Mouse (Mus musculus) cerebellum, postnatal 10 days (tissue): ENCODE measurements at regions not wholly inside any gene's neighbourhood (a gene's known extent, or its start where the extent isn't known, plus 50 kb on each side); places are given as distances from the start of the nearest gene placed in this dataset.
A peak's percentile ranks its signal among the peaks of the same experiment; 100 is the strongest.
"Not testable (repeated sequence)": the region's sequence is repeated elsewhere in the genome, so short reads cannot be mapped to it uniquely, and the experiment has no call there.

Experiments
- DNase-seq, 2 experiments: peaks; one replicate each; pipeline ENCODE4 v3.0.0; 2021; ENCODE audit warnings: mixed read lengths in 2 of 2

DNA sequence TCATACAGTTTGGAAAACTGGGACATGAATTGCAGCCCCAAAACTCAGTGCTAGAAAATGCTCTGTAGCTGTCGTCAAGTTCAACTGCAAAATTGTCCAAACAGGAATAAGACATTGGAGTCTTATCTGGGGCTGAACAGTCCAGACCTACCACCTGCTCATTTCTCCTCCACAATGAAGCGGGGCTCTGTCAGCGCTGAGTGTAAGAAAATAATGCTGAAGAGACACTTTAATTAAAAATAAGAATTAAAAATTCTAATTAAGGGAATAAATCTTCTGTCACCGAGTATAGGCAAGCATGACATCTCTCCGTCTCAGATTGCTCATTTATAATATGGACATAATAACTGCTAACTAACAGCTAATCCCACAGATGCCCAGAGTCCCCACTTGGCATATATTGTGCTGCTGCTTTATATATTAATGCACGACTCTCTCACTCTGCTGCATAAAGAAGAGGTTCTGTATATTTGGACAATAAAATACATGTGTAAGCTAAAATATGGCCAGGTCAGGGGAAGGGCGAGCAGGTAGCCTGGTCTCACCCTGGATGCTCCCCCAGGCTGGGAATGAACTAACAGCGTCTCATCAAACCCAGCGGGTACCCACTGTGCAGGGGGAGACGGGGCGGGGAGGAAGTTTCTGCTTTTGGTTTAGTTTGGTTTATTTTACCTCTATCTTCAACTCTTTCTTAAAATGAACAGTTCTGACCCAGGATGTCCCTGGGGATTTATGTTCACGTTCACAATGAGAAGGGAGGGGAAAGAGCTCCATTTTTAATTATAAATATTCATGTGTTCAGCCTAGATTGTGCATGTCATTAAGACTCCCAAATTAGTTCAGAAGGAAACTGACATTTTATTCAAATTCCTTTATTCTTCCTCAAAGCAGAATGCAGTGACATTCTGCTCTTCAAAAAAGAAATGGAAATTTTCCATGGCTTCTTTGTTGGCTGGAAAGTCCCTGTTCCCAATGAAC, 544.9 kb downstream of the Pdcd6ip start:
- DNase-seq, result no peak

GRCm38 (mm10) chr9:113160011-113160410, 548.0 kb downstream of the Pdcd6ip start:
- no peak for DNase-seq

DNA sequence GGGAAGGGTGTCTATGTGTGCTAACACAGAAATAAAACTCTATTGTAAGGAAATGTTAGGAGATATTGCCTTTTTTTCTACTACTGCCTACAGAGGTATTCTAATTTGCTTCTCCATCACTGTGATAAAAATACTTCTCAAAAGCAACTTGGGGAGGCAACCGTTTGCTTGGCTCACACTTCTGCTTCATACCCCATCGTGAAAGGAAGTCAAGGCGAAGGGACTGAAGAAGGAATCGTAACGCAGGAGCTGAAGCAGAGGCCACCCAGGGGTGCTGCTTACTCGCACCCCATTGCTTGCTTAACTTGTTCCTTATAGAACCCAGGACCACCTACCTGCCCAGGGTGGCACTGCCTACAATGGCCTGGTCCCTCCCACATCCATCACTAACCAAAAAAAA, 550.0 kb downstream of the Pdcd6ip start:
- DNase-seq, result no peak

GRCm38 (mm10) chr9:113157474-113158076, 550.5 kb downstream of the Pdcd6ip start:
- DNase-seq, result peak; percentile 59 to 60

- DNase-seq, result peak; percentile 56 to 61
Measured at GRCm38 (mm10) chr9:113156707-113157106, 551.4 kb downstream of the Pdcd6ip start.

- no peak for DNase-seq
Measured at GRCm38 (mm10) chr9:113149084-113149483, 559.0 kb downstream of the Pdcd6ip start.

DNA sequence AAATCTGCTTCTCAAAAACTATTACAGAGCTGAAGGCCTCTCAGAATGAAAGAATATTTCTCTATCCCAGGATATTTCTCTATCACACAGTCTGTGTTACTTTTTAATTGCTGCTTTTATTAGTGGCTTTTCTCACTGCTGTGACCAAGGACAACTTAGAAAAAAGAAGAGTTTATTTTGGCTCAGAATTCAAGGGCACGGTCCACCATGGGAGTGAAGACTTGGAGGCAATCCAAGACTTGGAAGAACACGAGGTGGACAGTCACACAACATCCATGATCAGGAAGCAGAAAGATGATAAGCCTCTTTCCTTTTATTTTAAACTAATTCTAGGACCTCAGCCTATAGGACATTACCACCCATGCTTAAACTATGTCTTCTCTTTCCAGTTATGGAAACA, 561.5 kb downstream of the Pdcd6ip start:
- no peak for DNase-seq

DNA sequence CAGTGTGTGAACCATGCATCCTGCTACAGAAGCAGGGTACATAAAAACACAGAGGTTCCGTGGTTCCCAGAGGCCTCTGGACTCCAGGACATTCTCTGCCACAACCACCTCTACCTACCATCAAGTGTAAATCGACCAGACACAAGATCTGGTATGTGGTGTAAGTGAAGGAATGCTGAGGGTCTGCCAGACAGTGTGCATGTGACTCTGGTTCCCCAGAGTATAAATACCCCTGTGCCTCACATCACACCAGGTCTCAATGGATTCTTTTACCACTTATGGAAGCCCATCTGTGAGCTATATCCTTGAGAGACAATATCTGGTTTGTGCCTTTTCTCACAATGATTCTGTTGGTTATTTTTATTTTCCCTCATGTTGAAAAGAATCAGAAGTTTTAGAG, 563.0 kb downstream of the Pdcd6ip start:
- DNase-seq, result no peak

DNA sequence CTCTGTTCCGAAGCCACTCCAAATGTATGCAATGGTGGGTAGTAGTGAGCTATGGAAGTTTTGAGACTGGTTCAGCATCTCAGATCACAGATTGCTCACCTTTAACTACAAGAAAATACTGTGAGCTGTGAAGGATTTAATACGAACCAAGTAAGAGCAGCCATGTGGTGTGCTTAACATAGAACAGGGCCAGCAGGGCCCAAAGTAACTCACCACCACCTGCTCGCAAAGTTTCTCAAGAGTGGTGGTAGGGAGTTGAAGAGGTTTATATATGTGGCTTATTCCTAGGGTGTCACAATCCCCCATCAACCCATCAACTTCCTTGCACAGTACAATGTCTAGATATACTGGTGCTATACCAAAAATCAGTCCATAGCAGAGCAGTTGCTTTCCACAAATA, 573.4 kb downstream of the Pdcd6ip start:
- no peak for DNase-seq

DNA sequence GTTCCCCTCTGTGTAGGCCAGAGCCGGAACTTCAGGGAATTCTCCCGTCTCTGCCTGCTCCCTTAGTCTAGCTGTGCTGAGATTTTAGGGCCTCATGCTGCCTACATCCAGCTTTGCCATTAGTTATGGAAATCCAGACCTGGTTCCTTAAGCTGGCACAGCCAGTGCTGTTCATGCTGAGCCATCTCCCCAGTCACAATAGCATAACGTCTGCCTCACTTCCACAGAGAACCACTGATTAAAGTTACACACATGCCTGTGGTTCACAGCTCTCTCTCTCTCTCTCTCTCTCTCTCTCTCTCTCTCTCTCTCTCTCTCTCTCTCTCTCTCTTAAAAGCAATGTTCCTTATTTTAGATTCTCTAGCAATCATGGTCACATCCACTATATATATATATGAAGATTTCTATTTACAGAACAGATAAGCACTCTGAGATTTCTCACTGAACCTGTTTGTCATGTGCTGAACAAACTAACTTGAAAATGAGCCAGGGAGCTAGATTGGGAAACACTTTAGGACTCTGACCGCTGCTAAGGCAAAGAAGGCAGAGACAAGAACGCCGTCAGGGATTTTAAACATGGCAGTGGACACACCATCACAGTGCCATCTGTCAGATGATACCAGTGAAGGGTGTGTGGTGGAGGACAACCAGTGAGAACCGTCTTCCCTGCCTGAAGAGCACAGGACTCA, 584.9 kb downstream of the Pdcd6ip start:
- peak; percentile 14 to 16 for DNase-seq

DNA sequence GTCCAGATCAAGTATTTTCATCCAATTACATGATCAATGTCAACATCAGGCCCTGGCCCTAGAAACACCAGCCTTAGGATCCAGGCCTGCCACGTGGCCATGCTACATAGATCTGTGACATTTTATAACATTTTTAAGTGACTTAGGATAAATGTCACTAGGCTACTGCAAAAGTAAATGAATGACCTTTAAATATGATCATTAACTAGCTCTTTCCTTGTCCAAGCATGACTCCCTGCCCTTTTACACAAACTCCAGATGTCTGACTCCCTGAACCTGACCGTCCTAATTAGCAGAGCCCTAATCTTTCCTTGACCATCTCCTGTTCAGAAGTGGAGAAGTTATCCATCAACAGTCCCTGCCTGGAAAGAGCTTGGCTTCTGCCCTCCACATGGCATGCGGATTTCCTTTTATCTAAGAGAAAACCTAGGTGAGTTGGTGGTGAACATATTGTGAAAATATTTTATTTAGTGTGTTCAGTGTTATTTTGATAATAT, 585.8 kb downstream of the Pdcd6ip start:
- DNase-seq, result no peak

DNA sequence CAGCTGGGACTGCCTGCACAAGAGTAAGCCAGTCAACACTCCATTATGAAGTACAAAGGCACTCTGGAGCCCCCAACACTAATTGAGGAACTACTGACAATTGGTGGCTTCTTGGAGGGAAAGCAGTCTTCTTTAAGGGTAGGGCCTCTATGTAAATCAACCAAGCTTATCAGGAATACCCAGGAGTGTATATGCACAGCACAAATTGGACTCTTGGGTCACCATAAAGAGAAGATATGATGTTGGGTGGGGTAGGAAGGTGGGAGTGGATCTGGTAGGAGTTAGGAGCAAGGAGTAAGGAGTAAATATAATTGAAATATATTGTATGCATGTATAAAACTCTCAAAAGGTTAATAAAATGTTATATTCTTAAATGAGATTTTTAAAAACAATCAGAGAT, 587.7 kb downstream of the Pdcd6ip start:
- no peak for DNase-seq

DNA sequence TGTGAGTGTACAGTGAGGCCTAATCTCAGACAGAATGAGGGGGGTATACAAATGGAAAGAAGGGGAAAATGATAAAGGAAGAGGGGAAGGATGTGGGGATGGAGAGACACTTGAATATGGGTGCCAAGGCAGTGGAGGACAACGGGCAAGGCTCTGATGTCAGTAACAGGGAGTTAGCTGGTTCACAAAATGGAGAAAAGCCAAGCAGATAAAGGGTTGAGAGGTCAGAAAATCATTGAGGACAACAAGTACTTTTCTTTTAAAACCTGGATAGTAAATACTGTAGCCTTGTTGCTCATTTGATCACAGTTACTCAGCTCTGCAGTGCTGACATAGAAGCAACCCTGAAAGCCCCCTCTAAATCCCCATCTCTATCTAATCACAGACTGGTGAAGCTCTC, 588.3 kb downstream of the Pdcd6ip start:
- no peak for DNase-seq

GRCm38 (mm10) chr9:113115576-113115975, 592.5 kb downstream of the Pdcd6ip start:
- DNase-seq, result peak; percentile 30 to 44

DNA sequence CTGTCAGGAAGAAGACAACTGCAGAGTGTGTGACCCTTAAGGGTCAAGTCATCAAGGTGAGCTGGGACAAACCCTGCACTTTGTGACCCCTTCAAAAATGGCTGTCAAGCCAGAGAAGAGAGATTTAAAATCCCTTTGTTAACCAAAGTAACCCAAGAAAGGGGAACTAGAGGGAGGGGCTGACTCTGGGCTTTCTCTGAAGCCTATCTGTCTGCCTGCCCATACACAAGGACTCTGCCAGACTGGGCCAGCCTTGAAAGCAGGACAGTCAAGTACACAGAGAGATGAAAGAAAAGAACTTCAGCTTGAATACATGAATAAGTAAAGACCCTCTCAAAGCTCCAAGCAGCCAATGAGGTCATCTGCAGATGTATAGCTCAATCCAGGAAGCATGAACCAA, 595.3 kb downstream of the Pdcd6ip start:
- no peak for DNase-seq

- DNase-seq, result peak; percentile 26 to 33
Measured at GRCm38 (mm10) chr9:113101733-113102132, 606.3 kb downstream of the Pdcd6ip start.

GRCm38 (mm10) chr9:113100641-113101040, 607.4 kb downstream of the Pdcd6ip start:
- peak; percentile 83 to 92 for DNase-seq

DNA sequence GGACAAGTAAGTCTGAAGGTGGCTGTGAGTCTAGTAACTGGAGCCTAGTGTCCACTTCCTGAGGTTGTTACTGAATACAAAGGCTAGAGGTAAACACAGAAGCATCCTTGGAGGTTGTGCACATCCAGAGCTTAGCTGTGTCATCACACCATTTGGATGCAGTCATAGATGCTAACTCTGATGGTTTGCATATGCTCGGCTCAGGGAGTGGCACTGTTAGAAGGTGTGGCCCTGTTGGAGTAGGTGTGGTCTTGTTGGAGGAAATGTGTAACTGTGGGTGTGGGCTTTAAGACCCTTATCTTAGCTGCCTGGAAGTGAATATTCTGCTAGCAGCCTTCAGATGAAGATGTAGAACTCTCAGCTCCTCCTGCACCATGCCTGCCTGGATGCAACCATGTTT, 612.6 kb downstream of the Pdcd6ip start:
- DNase-seq, result not testable (repeated sequence)

DNA sequence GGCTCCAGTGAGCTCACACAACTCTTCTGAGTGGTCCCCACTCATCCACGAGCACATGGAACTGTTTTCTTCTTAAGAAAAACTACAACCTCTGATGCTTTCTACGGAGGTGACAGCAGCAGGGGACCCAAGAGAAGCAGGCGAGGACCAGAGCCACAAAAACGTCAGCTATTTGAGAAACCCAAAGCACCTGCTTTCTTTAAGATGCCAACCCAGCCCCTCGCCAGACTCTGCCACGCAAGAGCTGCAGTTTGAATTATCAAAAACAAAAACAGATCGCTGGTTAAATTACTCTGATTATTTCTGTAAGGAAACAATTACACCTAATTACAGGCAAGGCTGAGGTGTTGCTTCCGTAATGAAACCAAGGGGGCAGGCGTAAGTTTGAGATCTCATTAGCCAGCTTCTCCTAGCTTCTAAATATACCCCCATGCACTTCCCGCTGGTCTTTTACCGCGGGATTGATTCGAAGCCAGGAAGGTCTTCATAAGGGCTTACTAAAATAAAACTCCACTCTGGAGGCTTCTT, 614.1 kb downstream of the Pdcd6ip start:
- DNase-seq, result peak; percentile 36 to 40

- DNase-seq, result no peak
Measured at GRCm38 (mm10) chr9:113091881-113092280, 616.2 kb downstream of the Pdcd6ip start.

GRCm38 (mm10) chr9:113087786-113088185, 620.3 kb downstream of the Pdcd6ip start:
- DNase-seq, result peak; percentile 29 to 43

GRCm38 (mm10) chr9:113085281-113085810, 622.7 kb downstream of the Pdcd6ip start:
- no peak for DNase-seq

GRCm38 (mm10) chr9:113074866-113075265, 633.2 kb downstream of the Pdcd6ip start:
- DNase-seq, result no peak
